Mouse (Mus musculus) midbrain, embryonic 14.5 days (tissue): Measurements from ENCODE around the gene Krtap4-16. TPM values are rescaled to one million over a fixed set of nuclear protein-coding genes. Genes with fewer than 3 reads are reported as not detected.
"Not testable (repeated sequence)": the region's sequence is repeated elsewhere in the genome, so short reads cannot be mapped to it uniquely, and the experiment has no call there.

Experiments used
- ATAC-seq: fragments of 200-750 bp; cut with Nextera tagmentation; 2 replicates; pipeline ENCODE4 v1.8.0; 2017; ENCODE audit warnings: moderate number of reproducible peaks, moderate library complexity; ENCODE audit not compliant: low FRiP score, low TSS enrichment
- DNase-seq: peaks from one replicate; pipeline ENCODE4 v3.0.0-alpha.2; 2015
- H3K27ac ChIP-seq: fragments of 300-500 bp; sonication (generic); replicated peaks from 2 replicates; pipeline ENCODE4 v1.5.1; 2014; ENCODE audit warnings: mild to moderate bottlenecking, low read depth, low read length, moderate library complexity
- H3K27me3 ChIP-seq: fragments of 300-500 bp; sonication (generic); 2 replicates; pipeline ENCODE4 v1.6.1; 2014; ENCODE audit warnings: low read length, control low read depth, mixed read lengths; ENCODE audit not compliant: control insufficient read depth, insufficient read depth
- H3K36me3 ChIP-seq: fragments of 300-500 bp; sonication (generic); 2 replicates; pipeline ENCODE4 v1.6.1; 2014; ENCODE audit warnings: low read length, control low read depth; ENCODE audit not compliant: control insufficient read depth, insufficient read depth
- H3K4me1 ChIP-seq: fragments of 300-500 bp; sonication (generic); 2 replicates; pipeline ENCODE4 v1.6.1; 2014; ENCODE audit warnings: mild to moderate bottlenecking, antibody characterized with exemption, low read length, control low read depth; ENCODE audit not compliant: control insufficient read depth, insufficient read depth
- H3K4me2 ChIP-seq: fragments of 300-500 bp; sonication (generic); 2 replicates; pipeline ENCODE4 v1.6.1; 2014; ENCODE audit warnings: mild to moderate bottlenecking, low read length, moderate library complexity
- H3K4me3 ChIP-seq: fragments of 300-500 bp; sonication (generic); replicated peaks from 2 replicates; pipeline ENCODE4 v1.5.1; 2014; ENCODE audit warnings: low read depth, low read length
- H3K9ac ChIP-seq: fragments of 300-500 bp; sonication (generic); replicated peaks from 2 replicates; pipeline ENCODE4 v1.6.1; 2014; ENCODE audit warnings: mild to moderate bottlenecking, low read length, moderate library complexity
- H3K9me3 ChIP-seq: fragments of 300-500 bp; sonication (generic); 2 replicates; pipeline ENCODE4 v1.6.1; 2016; ENCODE audit warnings: low read length, control low read depth, mixed read lengths; ENCODE audit not compliant: control insufficient read depth
- WGBS: fragments of 180-500 bp; shearing (Covaris S2); extraction: QIAGEN DNeasy Blood & Tissue Kit; methylation state at CpG from one replicate; pipeline ENCODE4 v1.1.7; 2014; 5-methylcytosine and 5-hydroxymethylcytosine counted together
- polyA plus RNA-seq: library from polyadenylated mRNA; unstranded; fragments of >200 nt; fragmentation: Nextera tagmentation; extraction: Ambion mirVana; gene quantifications from 2 replicates; pipeline ENCODE4 v1.2.1, GENCODE M21; 2014

Gene Krtap4-16
- polyA plus RNA-seq, 1 experiment from 2014 or later, result not detected

GRCm38 (mm10) chr11:99837966-99838365 is 13.4 kb downstream of the Krtap4-16 start, which contains the start of gene 2300003K06Rik:
2300003K06Rik (minus strand) TSS chr11:99838066.
- Histone ChIP-seq H3K4me2 (no peak within 1 kb of the TSS), H3K27ac (no peak within 1 kb of the TSS), H3K9me3 (no peaks in the 10 kb centered on the region), H3K4me1 (no peaks in the 10 kb centered on the region), H3K4me3 (no peak within 1 kb of the TSS), H3K27me3 (no peaks in the 10 kb centered on the region), H3K9ac (no peak within 1 kb of the TSS), H3K36me3 (no peaks in the 10 kb centered on the region)
- DNase-seq, result no peak
- 77% methylated on average over 1 of the region's 1 CpGs for WGBS
- no peak for ATAC-seq

DNA sequence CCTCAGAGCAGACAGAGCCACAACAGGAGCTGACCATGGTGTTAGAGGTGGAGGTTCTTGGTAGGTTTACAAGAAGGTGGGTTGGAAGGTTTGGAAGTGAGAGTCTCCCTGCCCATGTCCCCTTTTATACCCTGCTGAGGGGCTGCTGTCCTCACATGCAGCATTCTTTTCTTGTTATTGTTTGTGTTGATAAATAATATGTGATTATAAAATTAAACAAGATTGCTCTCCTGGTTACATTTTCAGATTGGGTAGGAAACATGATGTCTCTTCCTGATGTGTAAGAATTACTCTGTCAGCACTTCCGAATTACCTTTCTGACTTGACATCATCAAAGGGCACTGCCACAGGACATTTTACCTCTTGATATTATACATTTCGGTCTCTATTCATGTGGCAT is 35.8 kb downstream of the Krtap4-16 start, which contains the start of gene Gm11564:
Gene Gm11564, minus strand, starts transcription at position 101 of the 400 bp plus-strand sequence.
- not testable (repeated sequence) for ATAC-seq, H3K4me1 ChIP-seq, H3K27me3 ChIP-seq, H3K36me3 ChIP-seq, H3K27ac ChIP-seq, H3K4me2 ChIP-seq, H3K9ac ChIP-seq, H3K4me3 ChIP-seq, DNase-seq, H3K9me3 ChIP-seq
- 86% methylated on average over 2 of the region's 2 CpGs for WGBS

GRCm38 (mm10) chr11:99809792-99810191 is 41.6 kb downstream of the Krtap4-16 start, which contains the start of gene Krtap4-13:
Krtap4-13 (minus strand) TSS chr11:99809892.
- not testable (repeated sequence) for H3K27ac ChIP-seq, H3K4me2 ChIP-seq, ATAC-seq, H3K27me3 ChIP-seq, H3K4me3 ChIP-seq, H3K36me3 ChIP-seq, H3K4me1 ChIP-seq, H3K9me3 ChIP-seq, H3K9ac ChIP-seq, DNase-seq

DNA sequence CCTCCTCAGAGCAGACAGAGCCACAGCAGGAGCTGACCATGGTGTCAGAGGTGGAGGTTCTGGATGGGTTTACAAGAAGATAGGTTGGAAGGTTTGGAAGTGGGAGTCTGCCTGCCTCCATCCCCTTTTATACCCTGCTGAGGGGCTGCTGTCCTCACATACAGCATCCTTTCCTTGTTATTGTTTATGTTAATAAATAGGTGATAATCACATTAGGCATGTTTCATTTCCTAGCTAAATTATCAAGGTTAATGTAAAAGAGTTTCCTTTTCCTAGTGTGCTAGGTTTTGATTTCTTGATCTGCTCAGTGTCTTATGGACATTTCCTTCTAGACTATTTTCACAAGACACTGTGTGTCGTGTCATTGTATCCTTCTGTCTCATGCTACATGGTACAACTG is 47.1 kb downstream of the Krtap4-16 start, which contains the start of gene Gm11554:
Gene Gm11554, minus strand, starts transcription at position 101 of the 400 bp plus-strand sequence.
- H3K4me2 ChIP-seq, H3K9me3 ChIP-seq, H3K36me3 ChIP-seq, H3K4me3 ChIP-seq, ATAC-seq, H3K27me3 ChIP-seq, H3K9ac ChIP-seq, DNase-seq, H3K27ac ChIP-seq, H3K4me1 ChIP-seq: not testable (repeated sequence)
- WGBS, result no CpG with 5 or more reads among the region's 1 CpGs

Other genes starting within 250 kb of the Krtap4-16 start
- gene Gm11938, start 248.3 kb downstream of the Krtap4-16 start, polyA plus RNA-seq, result not detected in 2 replicates
- not detected in 2 replicates for gene Gm11937, start 241.4 kb downstream of the Krtap4-16 start, polyA plus RNA-seq
- gene Krtap2-4, start 236.8 kb downstream of the Krtap4-16 start, polyA plus RNA-seq, result not detected in 2 replicates
- gene Gm11562, start 231.2 kb downstream of the Krtap4-16 start, polyA plus RNA-seq, result not detected in 2 replicates
- not detected in 2 replicates for gene Krtap4-1, start 223.4 kb downstream of the Krtap4-16 start, polyA plus RNA-seq
- not detected in 2 replicates for gene Krtap4-2, start 216.5 kb downstream of the Krtap4-16 start, polyA plus RNA-seq
- not detected in 2 replicates for gene Krtap4-7, start 207.5 kb downstream of the Krtap4-16 start, polyA plus RNA-seq
- gene Gm11555, start 201.4 kb downstream of the Krtap4-16 start, polyA plus RNA-seq, result not detected in 2 replicates
- gene Gm11563, start 192.6 kb downstream of the Krtap4-16 start, polyA plus RNA-seq, result not detected in 2 replicates
- gene Krtap4-6, start 185.6 kb downstream of the Krtap4-16 start, polyA plus RNA-seq, result not detected in 2 replicates
- not detected in 2 replicates for gene Gm14190, start 160.9 kb downstream of the Krtap4-16 start, polyA plus RNA-seq
- gene Gm14180, start 117.3 kb downstream of the Krtap4-16 start, polyA plus RNA-seq, result not detected in 2 replicates
- gene Gm11595, start 78.7 kb downstream of the Krtap4-16 start, polyA plus RNA-seq, result not detected in 2 replicates
- gene Krtap4-8, start 70.9 kb downstream of the Krtap4-16 start, polyA plus RNA-seq, result not detected in 2 replicates
- gene Krtap4-9, start 66.4 kb downstream of the Krtap4-16 start, polyA plus RNA-seq, result not detected in 2 replicates
- gene Gm11596, start 58.1 kb downstream of the Krtap4-16 start, polyA plus RNA-seq, result not detected in 2 replicates
- not detected in 2 replicates for gene Gm11569, start 52.7 kb downstream of the Krtap4-16 start, polyA plus RNA-seq
- gene Gm11554, start 47.2 kb downstream of the Krtap4-16 start, polyA plus RNA-seq, result not detected in 2 replicates
- gene Krtap4-13, start 41.7 kb downstream of the Krtap4-16 start, polyA plus RNA-seq, result not detected in 2 replicates
- gene Gm11564, start 35.9 kb downstream of the Krtap4-16 start, polyA plus RNA-seq, result not detected in 2 replicates
- gene 2300003K06Rik, start 13.5 kb downstream of the Krtap4-16 start, polyA plus RNA-seq, result not detected in 2 replicates
- not detected in 2 replicates for gene Gm11568, start 6.3 kb upstream of the Krtap4-16 start, polyA plus RNA-seq
- not detected in 2 replicates for gene Gm11559, start 12.9 kb upstream of the Krtap4-16 start, polyA plus RNA-seq
- gene Krtap9-1, start 21.8 kb upstream of the Krtap4-16 start, polyA plus RNA-seq, result not detected in 2 replicates
- gene Gm11567, start 27.6 kb upstream of the Krtap4-16 start, polyA plus RNA-seq, result not detected in 2 replicates
- not detected in 2 replicates for gene Krtap31-1, start 56.3 kb upstream of the Krtap4-16 start, polyA plus RNA-seq
- gene Gm11565, start 63.1 kb upstream of the Krtap4-16 start, polyA plus RNA-seq, result not detected in 2 replicates
- gene Krtap31-2, start 84.7 kb upstream of the Krtap4-16 start, polyA plus RNA-seq, result not detected in 2 replicates
- gene Krtap9-5, start 96.9 kb upstream of the Krtap4-16 start, polyA plus RNA-seq, result not detected in 2 replicates
- gene Krtap29-1, start 127.4 kb upstream of the Krtap4-16 start, polyA plus RNA-seq, result not detected in 2 replicates
- not detected in 2 replicates for gene Krtap16-1, start 135.0 kb upstream of the Krtap4-16 start, polyA plus RNA-seq
- gene Krtap17-1, start 142.4 kb upstream of the Krtap4-16 start, polyA plus RNA-seq, result 0.61 TPM in 1 of 2 replicates, not detected in the other
- gene Krt33a, start 164.6 kb upstream of the Krtap4-16 start, polyA plus RNA-seq, result not detected in 2 replicates
- not detected in 2 replicates for gene Krt33b, start 178.3 kb upstream of the Krtap4-16 start, polyA plus RNA-seq
- not detected in 2 replicates for gene Krt34, start 189.9 kb upstream of the Krtap4-16 start, polyA plus RNA-seq
- gene Krt31, start 198.9 kb upstream of the Krtap4-16 start, polyA plus RNA-seq, result not detected in 2 replicates
- not detected in 2 replicates for gene Krt32, start 236.6 kb upstream of the Krtap4-16 start, polyA plus RNA-seq
- not detected in 2 replicates for gene Krt35, start 244.6 kb upstream of the Krtap4-16 start, polyA plus RNA-seq